Mouse (Mus musculus) kidney, postnatal 36 days (tissue): ENCODE data around the gene Gria2.

ENCODE experiments used
- DNase-seq, 2 experiments: peaks; one replicate each; pipeline ENCODE4 v3.0.0; 2021 to 2022; ENCODE audit warnings: mixed read lengths in 2 of 2

Gene Gria2

GRCm38 (mm10) chr3:80774005-80774764, 28.4 kb downstream of the Gria2 start:
- DNase-seq: no peak

DNA sequence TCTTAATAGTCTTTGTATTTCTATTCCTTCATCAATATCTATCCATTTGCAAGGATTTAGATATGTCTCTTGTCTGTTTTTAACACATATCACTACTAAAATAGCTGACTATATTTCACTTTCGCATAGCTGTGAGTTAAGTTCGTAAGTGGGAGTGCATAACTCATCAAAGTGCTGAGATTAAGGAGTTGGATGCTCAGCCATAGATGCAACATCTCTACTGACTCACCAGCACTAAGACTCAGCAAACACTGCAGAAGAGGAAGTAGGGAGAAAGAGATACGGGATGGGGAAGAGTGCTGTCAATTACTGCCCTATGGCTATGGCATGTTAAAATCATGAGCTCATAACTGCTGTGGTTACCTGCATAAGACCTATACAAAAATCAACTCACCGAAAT, 29.4 kb downstream of the Gria2 start:
- no peak for DNase-seq

- no peak for DNase-seq
Observed at GRCm38 (mm10) chr3:80769506-80770235, 33.0 kb downstream of the Gria2 start.

- DNase-seq: no peak
Observed at GRCm38 (mm10) chr3:80758955-80759354, 43.7 kb downstream of the Gria2 start.

DNA sequence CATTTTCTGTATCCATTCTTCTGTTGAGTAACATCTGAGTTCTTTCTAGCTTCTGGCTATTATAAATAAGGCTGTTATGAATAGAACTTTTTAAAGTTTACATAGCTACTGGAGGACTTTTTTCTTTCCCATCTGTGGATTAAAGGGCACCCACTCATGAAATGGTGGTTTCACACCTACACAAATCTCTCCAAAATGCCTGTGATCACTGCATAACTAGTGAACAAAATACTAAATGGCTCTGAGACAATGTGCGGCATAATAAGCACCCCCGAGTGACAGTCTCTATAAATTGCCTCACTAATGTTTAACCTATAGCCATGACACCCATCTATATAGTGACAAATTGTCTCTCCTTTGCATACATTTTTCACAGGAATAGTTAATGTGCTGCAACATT, 44.3 kb downstream of the Gria2 start:
- no peak for DNase-seq

DNA sequence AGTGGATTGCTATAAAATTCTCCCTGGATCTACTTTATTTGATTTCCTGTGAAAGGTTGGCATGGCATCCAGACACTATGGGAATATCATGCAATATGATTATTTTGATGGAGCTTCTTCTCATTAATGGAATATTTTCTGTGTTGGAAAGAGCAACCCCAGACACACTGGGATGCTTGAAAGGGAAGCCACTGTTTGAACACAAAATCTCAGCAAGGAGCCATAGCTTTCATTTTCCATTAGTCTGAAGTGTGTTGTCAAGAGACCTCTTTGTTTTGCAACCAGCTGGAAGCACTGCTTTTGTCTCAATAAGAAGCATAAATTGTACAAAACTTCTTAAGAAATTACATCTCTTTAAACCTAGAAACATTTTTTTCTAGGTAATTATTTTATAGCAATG, 51.8 kb downstream of the Gria2 start:
- no peak for DNase-seq

- DNase-seq: no peak
Observed at GRCm38 (mm10) chr3:80725205-80725604, 77.4 kb downstream of the Gria2 start.

DNA sequence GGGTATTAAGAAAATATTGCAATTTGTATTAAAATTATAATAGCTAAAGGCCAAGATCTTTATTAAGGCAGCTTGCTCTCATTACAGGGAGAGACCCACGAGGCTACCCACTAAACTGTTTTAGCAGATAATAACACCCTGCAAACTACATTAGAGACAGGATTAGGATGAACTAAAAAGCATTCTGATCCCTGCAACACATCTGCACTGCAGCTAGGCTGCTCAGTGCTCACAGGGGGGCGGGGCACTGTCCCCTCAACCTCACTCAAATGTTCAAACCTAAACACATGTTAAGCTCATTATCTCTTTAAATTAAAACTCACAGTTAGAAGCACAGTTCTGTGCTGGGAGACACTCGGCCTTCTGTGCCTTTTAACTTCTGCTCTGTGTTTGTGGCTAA, 89.5 kb downstream of the Gria2 start:
- DNase-seq: no peak

DNA sequence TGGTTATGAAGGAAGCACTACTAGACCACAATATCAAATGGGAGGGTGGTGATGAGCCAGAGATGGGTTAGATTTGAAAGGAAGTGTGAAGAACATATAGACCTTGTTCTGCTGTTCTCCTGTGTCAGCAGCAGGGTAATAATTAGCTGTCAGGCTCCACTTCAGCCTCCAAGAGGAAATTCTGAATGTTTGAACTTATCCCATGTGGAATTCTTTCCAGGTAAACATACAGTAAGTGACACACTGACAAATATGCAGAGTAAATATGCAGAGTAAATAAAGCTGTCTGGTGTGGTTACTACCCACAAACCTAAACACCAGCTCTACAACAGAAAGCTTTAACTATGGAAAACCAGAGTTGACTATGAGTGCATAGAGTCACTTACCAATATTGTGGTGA, 93.6 kb downstream of the Gria2 start:
- DNase-seq: no peak

DNA sequence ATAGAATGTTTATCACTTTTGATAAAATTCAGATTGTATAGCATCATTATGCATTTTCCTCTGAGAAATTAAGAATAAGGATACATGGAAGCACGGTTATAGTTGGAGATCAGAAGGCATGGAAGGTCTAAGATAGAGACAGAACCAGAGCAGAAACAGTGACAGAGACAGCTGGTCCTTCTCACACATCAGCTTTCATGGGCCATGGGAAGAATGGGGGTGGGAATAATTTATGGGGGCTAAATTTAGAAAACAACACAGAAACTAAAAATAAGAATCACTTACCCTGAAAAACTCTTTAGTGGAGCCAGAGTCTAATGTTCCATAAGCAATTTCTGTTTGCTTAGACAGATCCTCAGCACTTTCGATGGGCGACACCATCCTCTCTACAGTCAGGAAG, 100.5 kb downstream of the Gria2 start:
- peak in 1 of 2 experiments; percentile 3 for DNase-seq

DNA sequence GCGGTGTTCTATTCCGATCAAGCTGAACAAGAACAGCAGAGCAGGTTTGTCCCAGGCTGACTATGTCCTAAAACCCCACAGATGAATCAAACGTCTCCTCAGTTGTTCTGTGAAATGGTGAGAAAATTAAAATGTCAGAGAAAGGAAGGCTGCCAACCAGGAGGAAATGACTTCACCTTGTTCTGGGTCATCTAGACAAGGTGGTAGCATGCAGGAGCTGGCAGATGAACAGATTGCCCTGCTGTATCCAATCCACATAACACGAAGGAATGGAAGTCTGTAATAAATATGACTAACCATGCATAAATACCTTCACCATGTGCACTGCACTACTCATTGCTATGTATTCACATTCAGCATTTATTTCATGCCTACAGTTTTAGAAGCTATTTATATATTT, 105.1 kb downstream of the Gria2 start:
- DNase-seq: no peak

- DNase-seq: no peak
Observed at GRCm38 (mm10) chr3:80694965-80695364, 107.7 kb downstream of the Gria2 start.

- DNase-seq: no peak
Observed at GRCm38 (mm10) chr3:80665105-80665504, 137.5 kb downstream of the Gria2 start.

DNA sequence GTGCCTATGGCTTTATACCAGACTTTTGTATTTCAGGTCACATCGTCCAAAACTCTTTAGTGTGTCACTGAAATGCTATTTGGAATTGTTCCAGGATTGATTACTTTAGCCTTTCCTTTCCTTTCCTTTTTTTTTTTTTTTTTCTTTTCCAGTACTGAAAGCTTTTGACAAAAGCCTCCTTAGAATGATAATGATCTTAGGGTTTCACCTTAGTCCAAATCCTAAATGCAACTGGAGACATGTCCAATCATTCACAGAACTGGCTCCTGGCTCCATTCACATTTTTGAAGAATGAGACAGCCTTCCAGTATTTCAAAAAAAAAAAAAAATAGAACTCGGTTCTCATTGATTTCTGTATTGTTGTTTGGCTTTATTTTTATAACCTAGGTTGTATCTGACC, 139.3 kb downstream of the Gria2 start:
- DNase-seq: no peak

- no peak for DNase-seq
Observed at GRCm38 (mm10) chr3:80661838-80662237, 140.8 kb downstream of the Gria2 start.

DNA sequence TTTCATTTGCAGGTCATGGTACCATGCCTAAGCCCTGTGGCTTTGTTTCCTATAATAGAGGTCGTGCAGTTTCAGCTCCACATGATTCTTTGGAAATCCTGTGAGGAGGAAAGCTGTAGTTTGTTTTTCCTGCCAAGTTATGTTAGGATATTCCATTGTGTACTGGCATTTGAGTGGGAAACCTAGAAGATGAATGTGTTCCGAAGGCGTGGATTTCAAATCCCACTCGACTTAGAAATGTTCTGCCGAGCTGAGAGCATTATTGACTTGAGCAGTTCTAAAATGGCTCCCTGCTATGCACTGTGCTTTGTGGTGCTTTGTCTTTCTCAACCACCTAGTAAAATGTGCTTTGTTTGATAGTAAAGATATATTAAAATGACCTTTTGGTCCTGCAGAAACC, 150.4 kb downstream of the Gria2 start:
- no peak for DNase-seq
